Mouse (Mus musculus) right cerebral cortex, postnatal 4 days (tissue): ENCODE measurements around the gene Vmn1r17.
"Not testable (repeated sequence)": the region's sequence is repeated elsewhere in the genome, so short reads cannot be mapped to it uniquely, and the experiment has no call there.

Experiments used
- DNase-seq: peaks from one replicate; pipeline ENCODE4 v3.0.0-alpha.2; 2022

Gene Vmn1r17

DNA sequence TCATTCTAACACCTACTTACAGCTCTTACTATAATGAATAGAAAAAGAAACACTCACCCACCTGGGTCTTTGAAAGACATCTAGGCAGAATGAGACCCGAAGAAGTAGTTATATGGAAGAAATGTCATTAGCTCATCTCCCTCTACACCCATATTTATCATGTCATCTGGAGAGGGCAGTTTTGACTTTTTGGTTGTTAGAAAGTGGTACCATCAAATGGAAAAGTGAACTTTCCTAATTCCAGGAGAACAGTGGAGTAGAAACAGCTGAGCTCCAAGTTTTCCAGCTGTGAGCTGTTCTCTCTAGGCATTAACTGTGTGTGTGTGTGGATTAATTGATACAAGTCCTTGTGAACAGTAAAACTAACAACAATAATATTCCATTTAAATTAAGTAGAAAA is at the start of gene Vmn1r17:
Vmn1r17 (minus strand) TSS at position 101 of the 400 bp plus-strand sequence.
- no peak for DNase-seq

DNA sequence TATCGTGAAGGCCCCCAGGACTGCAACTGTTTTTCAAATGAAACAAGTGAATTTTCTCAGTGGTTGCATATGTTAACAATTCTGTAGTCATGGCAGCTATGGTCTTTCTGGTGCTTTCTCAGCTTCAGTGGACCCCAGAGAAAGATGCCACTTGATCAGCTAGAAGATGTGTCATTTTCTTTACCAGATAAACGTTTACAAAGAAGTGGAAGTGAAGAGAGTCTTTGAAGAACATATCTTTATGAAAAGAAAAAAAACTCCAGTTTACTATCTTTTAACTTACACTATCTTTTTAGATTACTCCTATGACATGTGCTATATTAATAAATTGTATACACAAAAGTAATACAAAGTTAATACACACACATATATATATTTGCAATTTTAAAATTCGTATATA is 40.0 kb upstream of the Vmn1r17 start, which contains the start of gene Vmn1r19:
Vmn1r19 (plus strand) TSS at position 301 of the 400 bp plus-strand sequence.
- not testable (repeated sequence) for DNase-seq

DNA sequence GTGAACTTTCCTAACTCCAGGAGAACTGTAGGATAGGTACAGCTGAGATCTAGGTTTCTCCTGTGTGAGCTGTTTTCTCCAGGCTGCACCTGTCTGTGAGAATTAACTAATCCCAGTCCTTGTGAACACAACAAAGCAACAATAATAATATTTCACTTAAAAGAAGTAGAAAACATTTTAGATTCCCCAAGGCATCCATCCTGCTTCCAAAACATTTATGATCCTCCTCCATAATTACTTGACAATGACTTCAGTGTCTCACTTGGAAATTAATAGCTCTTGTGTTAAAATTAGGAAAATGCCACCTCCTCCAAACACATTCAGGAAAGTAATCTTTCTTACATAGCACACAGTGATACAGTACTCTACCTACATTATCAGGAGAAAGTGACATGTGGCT is 32.2 kb upstream of the Vmn1r17 start, which contains the start of gene Vmn1r18:
Vmn1r18 (minus strand) TSS at position 101 of the 400 bp plus-strand sequence.
- no peak for DNase-seq

DNA sequence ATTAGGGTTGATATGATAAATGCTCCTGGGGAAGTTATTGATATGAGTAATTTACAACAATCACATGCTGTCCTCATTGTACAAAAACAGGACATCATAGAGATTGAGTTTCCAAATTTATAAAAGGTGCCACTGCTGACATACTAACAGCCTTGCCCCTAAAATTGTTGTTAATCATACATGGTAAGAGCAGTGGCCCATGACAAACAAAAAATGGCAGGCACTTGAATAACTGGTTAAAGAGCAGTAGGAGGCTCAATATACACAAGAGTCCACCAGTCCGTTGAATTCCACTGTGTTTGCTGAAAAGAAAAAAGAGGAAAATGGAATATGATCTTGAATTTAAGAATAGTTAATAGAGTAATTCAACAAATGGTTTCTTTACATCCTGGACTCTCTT is 4.0 kb upstream of the Vmn1r17 start:
- no peak for DNase-seq

DNA sequence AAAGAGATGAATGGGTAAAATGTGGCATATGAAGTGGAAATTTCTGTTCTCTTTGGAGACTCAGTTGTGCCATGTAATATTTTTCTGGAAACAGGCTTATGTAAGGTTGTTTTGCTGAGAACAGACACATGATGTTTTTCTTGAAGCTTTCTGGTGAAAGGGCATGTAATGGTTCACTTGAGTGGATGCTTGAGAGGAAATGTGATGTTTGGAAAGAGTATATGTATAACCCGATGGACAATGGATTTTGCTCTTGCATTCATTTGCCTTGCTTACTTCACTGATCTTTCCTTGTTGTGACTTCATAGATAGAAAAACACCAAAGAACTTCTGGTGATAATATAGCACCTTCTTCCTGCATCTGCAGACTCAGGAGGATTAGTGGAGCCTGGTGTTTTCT is 2.3 kb upstream of the Vmn1r17 start:
- not testable (repeated sequence) for DNase-seq

DNA sequence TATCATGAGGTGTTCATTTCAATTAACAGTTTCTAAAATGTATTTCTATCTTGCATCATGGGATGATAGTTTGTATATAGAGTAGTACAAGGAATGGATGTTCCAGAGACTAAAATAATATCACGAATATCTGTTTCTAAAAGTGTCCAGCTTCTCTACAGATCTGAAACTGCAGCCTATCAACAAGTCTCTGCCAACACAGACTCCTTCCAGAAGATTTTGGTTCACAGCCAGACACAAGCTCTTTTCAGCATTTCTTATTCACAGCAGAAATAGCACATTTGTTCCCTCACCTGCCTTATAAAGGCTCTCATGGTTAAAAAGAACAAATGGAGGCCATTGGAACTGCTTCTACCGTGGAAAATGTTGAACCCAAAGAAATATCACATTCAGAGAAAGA is 6.7 kb downstream of the Vmn1r17 start:
- no peak for DNase-seq

DNA sequence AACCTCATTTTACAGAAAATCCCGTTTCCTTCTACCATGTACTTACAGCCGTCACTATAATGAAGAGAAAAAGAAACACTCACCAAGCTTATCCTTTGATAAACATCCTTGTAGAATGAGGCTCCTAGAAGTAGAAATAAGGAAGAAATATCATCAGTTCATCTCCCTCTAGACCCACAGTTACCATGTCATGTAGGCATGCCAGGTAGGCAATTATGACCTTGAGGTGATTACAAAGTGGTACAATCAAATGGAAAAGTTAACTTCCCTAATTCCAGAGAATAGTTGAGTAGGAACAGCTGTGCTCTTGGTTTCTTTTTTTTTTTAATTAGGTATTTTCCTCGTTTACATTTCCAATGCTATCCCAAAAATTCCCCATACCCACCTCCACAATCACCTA is 34.1 kb downstream of the Vmn1r17 start, which contains the start of gene Vmn1r16:
Vmn1r16 (minus strand) TSS at position 101 of the 400 bp plus-strand sequence.
- DNase-seq = no peak

DNA sequence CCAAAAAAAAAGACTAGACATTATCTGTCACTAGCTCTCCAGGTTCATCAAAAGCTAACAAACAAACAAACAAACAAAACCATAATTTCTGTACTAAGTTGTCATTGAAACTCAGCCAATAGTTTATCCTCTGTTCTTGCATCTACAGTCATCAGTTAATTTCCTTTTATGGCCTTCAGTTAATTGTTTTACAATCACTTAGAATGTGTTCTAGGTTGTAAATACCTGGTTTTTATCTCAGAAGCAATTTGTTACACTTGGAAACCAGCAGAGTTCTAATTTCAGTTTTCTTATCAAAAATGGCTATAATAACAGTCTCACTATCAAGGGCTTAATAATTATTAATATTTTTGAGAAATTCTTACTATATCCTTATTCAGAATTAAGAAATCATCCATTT is 37.4 kb downstream of the Vmn1r17 start:
- no peak for DNase-seq
